Mouse (Mus musculus) heart, postnatal 0 days (tissue): ENCODE measurements at regions not wholly inside any gene's neighbourhood (a gene's known extent, or its start where the extent isn't known, plus 50 kb on each side); places are given as distances from the start of the nearest gene placed in this dataset.

Experiments used
- CTCF ChIP-seq: IDR thresholded peaks from 2 replicates; pipeline ENCODE4 v1.5.1; 2016; ENCODE audit warnings: antibody characterized with exemption, control low read depth, low read depth
- EP300 ChIP-seq: IDR thresholded peaks from 2 replicates; pipeline ENCODE4 v1.6.1; 2016; ENCODE audit warnings: antibody characterized with exemption, low read depth

GRCm38 (mm10) chr14:100397191-100397590, 112.7 kb upstream of the Klf12 start:
- TF ChIP-seq CTCF (no peak), EP300 (no peak)
